Mouse (Mus musculus) brain, adult 2 months (tissue): ENCODE measurements at regions not wholly inside any gene's neighbourhood (a gene's known extent, or its start where the extent isn't known, plus 50 kb on each side); places are given as distances from the start of the nearest gene placed in this dataset.
A peak's percentile ranks its signal among the peaks of the same experiment; 100 is the strongest.

ENCODE experiments used
- DNase-seq: peaks from one replicate; pipeline ENCODE4 v3.0.0; 2011; ENCODE audit warnings: low read depth, low spot score

DNA sequence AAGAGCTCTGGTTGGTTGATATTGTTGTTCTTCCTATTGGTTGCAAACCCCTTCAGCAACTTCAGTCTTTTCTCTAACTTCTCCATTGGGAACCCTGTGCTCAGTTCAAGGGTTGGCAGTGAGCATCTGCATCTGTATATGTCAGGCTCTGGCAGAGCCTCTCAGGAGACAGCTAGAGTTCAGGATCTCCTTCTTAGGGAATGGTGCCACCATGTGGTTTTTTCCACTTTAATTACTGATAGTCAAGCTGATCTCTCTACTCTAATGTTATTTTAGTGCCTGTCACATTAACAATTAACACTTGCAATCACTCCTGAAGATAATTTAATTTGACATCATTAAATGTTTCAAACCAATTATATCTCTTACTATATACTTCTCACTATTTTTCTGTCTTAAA, 550.4 kb downstream of the Gm597 start:
- DNase-seq, result no peak

GRCm38 (mm10) chr1:28214243-28215038, 565.6 kb downstream of the Gm597 start:
- DNase-seq, result peak; percentile 98
